Mouse (Mus musculus) CD4-positive, CD25-positive, alpha-beta regulatory T cell, adult 4 months (primary cell): Measurements from ENCODE around the gene Rnf25. TPM values are rescaled to one million over a fixed set of nuclear protein-coding genes. Genes with fewer than 3 reads are reported as not detected.

Experiments used
- ATAC-seq: one replicate; pipeline ENCODE4 v1.8.0; 2017
- polyA plus RNA-seq, 2 experiments: library from polyadenylated mRNA; unstranded; fragments of 100-300 nt; shearing (Covaris generic); gene quantifications; one replicate each; pipeline ENCODE4 v1.2.1; 2017

The Rnf25 gene
- polyA plus RNA-seq = 10 to 100 TPM; 19.7 to 31.9 TPM

- peak; percentile 100 for ATAC-seq
These were observed at the start of gene Rnf25, which contains the start of gene Stk36 for GRCm38 (mm10) chr1:74601267-74601962. Rnf25 (minus strand) TSS chr1:74601397. Stk36 (plus strand) TSS chr1:74601445.

GRCm38 (mm10) chr1:74643926-74644325, 42.7 kb upstream of the Rnf25 start:
- ATAC-seq = no peak

GRCm38 (mm10) chr1:74643524-74643923, 42.3 kb upstream of the Rnf25 start:
- ATAC-seq = no peak

- ATAC-seq = no peak
These were observed 31.5 kb upstream of the Rnf25 start for GRCm38 (mm10) chr1:74632734-74633133.

- ATAC-seq = no peak
These were observed 26.8 kb upstream of the Rnf25 start for GRCm38 (mm10) chr1:74628001-74628400.

- ATAC-seq = no peak
These were observed 24.9 kb upstream of the Rnf25 start for GRCm38 (mm10) chr1:74626076-74626475.

GRCm38 (mm10) chr1:74624183-74624582, 23.0 kb upstream of the Rnf25 start:
- ATAC-seq = no peak

- peak; percentile 46 for ATAC-seq
These were observed 513 bp downstream of the Rnf25 start for GRCm38 (mm10) chr1:74600501-74601266.

GRCm38 (mm10) chr1:74594434-74594833, 6.8 kb downstream of the Rnf25 start:
- ATAC-seq = no peak

- peak; percentile 93 for ATAC-seq
These were observed 13.3 kb downstream of the Rnf25 start, which contains the start of the genes Zfp142 and Bcs1l for GRCm38 (mm10) chr1:74587773-74588445. Zfp142 (minus strand) TSS chr1:74588246. Bcs1l (plus strand) TSS chr1:74588289.

- no peak for ATAC-seq
These were observed 13.9 kb downstream of the Rnf25 start for GRCm38 (mm10) chr1:74587233-74587772.

GRCm38 (mm10) chr1:74584616-74585398, 16.4 kb downstream of the Rnf25 start:
- no peak for ATAC-seq

- no peak for ATAC-seq
These were observed 18.6 kb downstream of the Rnf25 start for GRCm38 (mm10) chr1:74582621-74583020.

- ATAC-seq = no peak
These were observed 31.2 kb downstream of the Rnf25 start for GRCm38 (mm10) chr1:74569739-74570719.

- ATAC-seq = no peak
These were observed 35.4 kb downstream of the Rnf25 start for GRCm38 (mm10) chr1:74565834-74566233.

- ATAC-seq = no peak
These were observed 42.1 kb downstream of the Rnf25 start for GRCm38 (mm10) chr1:74559061-74559460.

- no peak for ATAC-seq
These were observed 57.0 kb downstream of the Rnf25 start, which contains the start of gene Usp37 for GRCm38 (mm10) chr1:74544184-74544583. Usp37 (minus strand) TSS chr1:74544284.
